10 mouse cellular contexts compared by ENCODE assay signal in the genomic region with DNA sequence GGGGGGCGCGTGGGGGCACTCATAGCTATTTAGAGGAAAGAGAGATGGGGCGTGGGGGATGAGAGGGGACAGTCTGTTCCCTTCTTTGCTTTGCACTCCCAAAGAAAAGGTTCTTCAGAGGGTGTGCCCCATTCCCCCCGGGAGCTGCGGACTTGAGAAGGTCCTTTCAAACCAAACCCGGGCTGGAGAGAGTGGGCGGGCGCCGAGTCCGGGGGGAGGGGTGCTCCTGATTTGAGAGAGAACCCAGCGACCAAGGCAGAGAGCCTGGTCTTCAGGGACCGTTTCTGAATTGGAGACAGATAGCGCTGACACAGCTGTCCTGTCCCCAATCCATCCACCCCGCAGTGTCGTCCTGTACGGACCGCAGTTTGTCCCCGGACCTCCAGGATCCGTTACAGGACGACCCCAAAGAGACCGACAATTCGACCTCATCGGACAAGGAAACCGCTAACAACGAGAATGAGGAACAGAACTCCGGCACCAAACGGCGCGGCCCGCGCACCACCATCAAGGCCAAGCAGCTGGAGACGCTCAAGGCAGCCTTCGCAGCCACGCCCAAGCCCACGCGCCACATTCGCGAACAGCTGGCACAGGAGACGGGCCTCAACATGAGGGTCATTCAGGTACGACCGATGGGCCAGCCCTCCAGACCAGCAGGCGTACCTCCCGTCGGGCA. TPM values are rescaled to one million over a fixed set of nuclear protein-coding genes. Genes with fewer than 3 reads are reported as not detected.
DNase-seq lines count a peak whose midpoint lies in the region; ATAC-seq and TF ChIP-seq lines count a peak whose summit lies in the region.
"Had no signal": no experiment of that assay in that cellular context is flagged by ENCODE, and none has a peak within 500 bp of the region (broad histone marks: within the 10 kb centered on the region; RNA-seq: fewer than 3 reads in every experiment).

No protein-coding gene starts in this region.

- no peaks in the 10 kb centered on the region for H3K9me3 ChIP-seq in forebrain, embryonic 14.5 days (replicated peaks; ENCODE audit: control insufficient read depth, low read length)
- no peaks in the 10 kb centered on the region for H3K9me3 ChIP-seq in limb, embryonic 14.5 days (ENCODE audit: control insufficient read depth, low read length)

- peak overlapping the region; percentile 58 for H3K4me2 ChIP-seq in forebrain, embryonic 14.5 days (ENCODE audit: low read length)
- H3K4me2 ChIP-seq in limb, embryonic 14.5 days (replicated peaks; ENCODE audit: low read depth, low read length, severe bottlenecking) = no peak overlapping the region

- DNase-seq in retina, embryonic 14.5 days (ENCODE audit: low spot score) = peak; percentile 22
- no peak for DNase-seq in retina, postnatal 1 day
- no peak for DNase-seq in forebrain, embryonic 14.5 days (ENCODE audit: low spot score)
- no peak for DNase-seq in limb, embryonic 14.5 days (ENCODE audit: low spot score)
- DNase-seq in testis, postnatal 10 days (ENCODE audit: low spot score) = peak; percentile 47
- DNase-seq in kidney, adult 2 months = no peak
- DNase-seq in thymus, postnatal 14 days = no peak
- no peak for DNase-seq in lung, postnatal 4 days

- peaks cover 22% of the 10 kb centered on the region for H3K4me1 ChIP-seq in forebrain, embryonic 14.5 days (ENCODE audit: control insufficient read depth, insufficient read depth, low read length)
- peaks cover 6% of the 10 kb centered on the region for H3K4me1 ChIP-seq in limb, embryonic 14.5 days (ENCODE audit: control insufficient read depth, insufficient read depth, low read length)
- no peaks in the 10 kb centered on the region for H3K4me1 ChIP-seq in kidney, adult 2 months (ENCODE audit: control insufficient read depth, insufficient read depth, low read length)

- TF ChIP-seq CTCF in kidney, adult 2 months (conservative IDR thresholded peaks at IDR 0.05; ENCODE audit: insufficient read depth, insufficient read length, low read depth, low read length) = no peak

- H3K9ac ChIP-seq in forebrain, embryonic 14.5 days (ENCODE audit: low read length) = peak overlapping the region; percentile 54
- no peak overlapping the region for H3K9ac ChIP-seq in limb, embryonic 14.5 days (ENCODE audit: low read depth, low read length, severe bottlenecking)

- TF ChIP-seq POLR2A in limb, embryonic 14.5 days (IDR thresholded peaks at IDR 0.05; ENCODE audit: borderline replicate concordance, extremely low read depth, insufficient read depth, insufficient read length) = no peak
- no peak for TF ChIP-seq POLR2A in kidney, adult 2 months (IDR thresholded peaks at IDR 0.05; ENCODE audit: low read depth, low read length)

- H3K27me3 ChIP-seq in forebrain, embryonic 14.5 days (replicated peaks; ENCODE audit: control insufficient read depth, insufficient read depth, low read length) = peaks cover 91% of the 10 kb centered on the region
- peaks cover 96% of the 10 kb centered on the region for H3K27me3 ChIP-seq in limb, embryonic 14.5 days (ENCODE audit: control insufficient read depth, insufficient read depth, low read length)
- peaks cover 4% of the 10 kb centered on the region; the same call in 1 of the 2 replicates for H3K27me3 ChIP-seq in kidney, adult 2 months (replicated peaks; ENCODE audit: control insufficient read depth, insufficient read depth, low read length)

- peak overlapping the region; percentile 60; the same call in 1 of the 2 replicates for H3K27ac ChIP-seq in forebrain, embryonic 14.5 days (ENCODE audit: low read depth, low read length)
- H3K27ac ChIP-seq in limb, embryonic 14.5 days (replicated peaks; ENCODE audit: low read depth, low read length) = no peak overlapping the region
- no peak overlapping the region for H3K27ac ChIP-seq in kidney, adult 2 months (ENCODE audit: insufficient read depth, low read depth, low read length)

- no peak for ATAC-seq in forebrain, embryonic 14.5 days
- ATAC-seq in limb, embryonic 14.5 days (ENCODE audit: low FRiP score, low read depth) = no peak

- no peaks in the 10 kb centered on the region for H3K36me3 ChIP-seq in forebrain, embryonic 14.5 days (ENCODE audit: control insufficient read depth, insufficient read depth, low read length)
- no peaks in the 10 kb centered on the region for H3K36me3 ChIP-seq in limb, embryonic 14.5 days (ENCODE audit: control insufficient read depth, insufficient read depth, low read length)
- H3K36me3 ChIP-seq in kidney, adult 2 months (ENCODE audit: control insufficient read depth, insufficient read depth, low read length) = no peaks in the 10 kb centered on the region

- WGBS in forebrain, embryonic 14.5 days = under 1% methylated on average over 44 of the region's 44 CpGs
- WGBS in limb, embryonic 14.5 days = under 1% methylated on average over 44 of the region's 44 CpGs
- 2% methylated on average over 44 of the region's 44 CpGs for WGBS in kidney, adult 2 months

- peak overlapping the region; percentile 38 for H3K4me3 ChIP-seq in forebrain, embryonic 14.5 days (ENCODE audit: low read depth, low read length)
- H3K4me3 ChIP-seq in limb, embryonic 14.5 days (replicated peaks; ENCODE audit: low read length) = peak overlapping the region; percentile 34; the same call in 1 of the 2 replicates
- H3K4me3 ChIP-seq in kidney, adult 2 months (ENCODE audit: insufficient read depth, low read depth, low read length) = no peak overlapping the region

RNA-seq across cellular contexts. Expression of a gene that starts 3.6 kb away (rescaled TPM):
- polyA plus RNA-seq in forebrain, embryonic 14.5 days (2014; fragmentation: Nextera tagmentation; extraction: Ambion mirVana) = 3.5 and 5.1 TPM in 2 replicates
- 0.05 TPM in 1 of 2 replicates, not detected in the other for polyA plus RNA-seq in limb, embryonic 14.5 days (2012; rRNA removed)
- not detected in 2 replicates for polyA plus RNA-seq in limb, embryonic 14.5 days (2014; fragmentation: Nextera tagmentation; extraction: Ambion mirVana)
- polyA plus RNA-seq in kidney, adult 2 months (2012; rRNA removed) = not detected in 2 replicates
- polyA plus RNA-seq: heart, embryonic 16.5 days; liver, embryonic 16.5 days had no signal

RNA-seq across cellular contexts. Expression of a gene that starts 37.5 kb away (rescaled TPM):
- 2.2 and 3.2 TPM in 2 replicates for polyA plus RNA-seq in forebrain, embryonic 14.5 days (2014; fragmentation: Nextera tagmentation; extraction: Ambion mirVana)
- polyA plus RNA-seq in limb, embryonic 14.5 days (2012; rRNA removed) = 1.2 and 1.3 TPM in 2 replicates
- 0.61 and 1.2 TPM in 2 replicates for polyA plus RNA-seq in limb, embryonic 14.5 days (2014; fragmentation: Nextera tagmentation; extraction: Ambion mirVana)
- 9.9 and 10.0 TPM in 2 replicates for polyA plus RNA-seq in kidney, adult 2 months (2012; rRNA removed)

RNA-seq across cellular contexts. Expression of a gene that starts 41.2 kb away (rescaled TPM):
- not detected in 2 replicates for polyA plus RNA-seq in forebrain, embryonic 14.5 days (2014; fragmentation: Nextera tagmentation; extraction: Ambion mirVana)
- polyA plus RNA-seq in limb, embryonic 14.5 days (2012; rRNA removed) = 0.10 and 0.36 TPM in 2 replicates
- polyA plus RNA-seq in limb, embryonic 14.5 days (2014; fragmentation: Nextera tagmentation; extraction: Ambion mirVana) = not detected in 2 replicates
- polyA plus RNA-seq in kidney, adult 2 months (2012; rRNA removed) = not detected in 2 replicates

Comparison
In these comparisons a context has a peak if more than half of its experiments do, and no peak if none do; other contexts are left out.
1. DNase-seq: peak in retina, embryonic 14.5 days (single experiment) and testis, postnatal 10 days (single experiment); none in retina, postnatal 1 day (single experiment), forebrain, embryonic 14.5 days (single experiment), limb, embryonic 14.5 days (single experiment), kidney, adult 2 months (single experiment), thymus, postnatal 14 days (single experiment) and lung, postnatal 4 days (0 of 2).